ENCODE assay signal across 32 mouse cellular contexts in the genomic region with DNA sequence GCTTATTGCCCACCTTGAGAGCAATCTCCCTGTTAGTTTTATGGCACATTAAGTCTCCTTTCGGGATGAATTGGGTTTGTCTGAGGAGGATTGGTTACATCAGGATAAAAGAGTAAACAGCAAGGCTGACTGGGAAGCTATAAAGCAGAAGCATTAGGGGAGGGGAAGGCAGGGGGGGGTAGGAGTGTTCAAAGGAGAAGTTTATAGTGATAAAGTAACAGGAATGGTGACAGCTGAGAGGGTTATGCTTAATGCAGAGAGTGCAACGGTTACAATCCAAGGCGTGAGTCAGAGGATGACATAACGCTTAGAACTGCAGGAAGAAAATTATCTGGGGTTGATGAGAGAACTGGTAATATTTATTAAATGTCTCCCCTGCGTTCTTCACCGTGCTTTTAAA. TPM values are rescaled to one million over a fixed set of nuclear protein-coding genes. Genes with fewer than 3 reads are reported as not detected.
DNase-seq lines count a peak whose midpoint lies in the region; ATAC-seq and TF ChIP-seq lines count a peak whose summit lies in the region.
"Had no signal": no experiment of that assay in that cellular context is flagged by ENCODE, and none has a peak within 500 bp of the region (broad histone marks: within the 10 kb centered on the region; RNA-seq: fewer than 3 reads in every experiment).

No protein-coding gene starts in this region.

- H3K27me3 ChIP-seq in intestine, embryonic 14.5 days (replicated peaks; ENCODE audit: control insufficient read depth, insufficient read depth, low read length): no peaks in the 10 kb centered on the region
- no peaks in the 10 kb centered on the region for H3K27me3 ChIP-seq in intestine, postnatal 0 days (replicated peaks; ENCODE audit: control insufficient read depth, insufficient read depth, low read length)
- H3K27me3 ChIP-seq in intestine, embryonic 15.5 days (replicated peaks): no peaks in the 10 kb centered on the region
- H3K27me3 ChIP-seq in neural tube, embryonic 15.5 days (replicated peaks): no peaks in the 10 kb centered on the region
- H3K27me3 ChIP-seq: CH12.LX; embryonic facial prominence, embryonic 12.5 days; embryonic facial prominence, embryonic 15.5 days; forebrain, embryonic 12.5 days; hindbrain, embryonic 12.5 days; hindbrain, embryonic 15.5 days; Patski had no signal

- no peak overlapping the region for H3K27ac ChIP-seq in intestine, embryonic 14.5 days (ENCODE audit: low read depth)
- no peak overlapping the region for H3K27ac ChIP-seq in intestine, postnatal 0 days (ENCODE audit: low read depth, low read length)
- H3K27ac ChIP-seq in intestine, embryonic 15.5 days: no peak overlapping the region
- no peak overlapping the region for H3K27ac ChIP-seq in neural tube, embryonic 15.5 days (replicated peaks)
- H3K27ac ChIP-seq: embryonic facial prominence, embryonic 12.5 days; embryonic facial prominence, embryonic 15.5 days; forebrain, embryonic 12.5 days; gastrocnemius, adult 2 months; hindbrain, embryonic 12.5 days; hindbrain, embryonic 15.5 days had no signal

- peak; percentile 93 for ATAC-seq in intestine, embryonic 14.5 days (replicated peaks; ENCODE audit: low FRiP score, low TSS enrichment, low read depth)
- no peak for ATAC-seq in intestine, postnatal 0 days
- ATAC-seq in intestine, embryonic 15.5 days: peak; percentile 96
- ATAC-seq in neural tube, embryonic 15.5 days (ENCODE audit: low FRiP score): peak; percentile 35; the same call in 1 of the 2 replicates
- ATAC-seq: forebrain, embryonic 16.5 days; Patski had no signal

- H3K36me3 ChIP-seq in intestine, embryonic 14.5 days (ENCODE audit: control insufficient read depth, insufficient read depth, low read length): no peaks in the 10 kb centered on the region
- no peaks in the 10 kb centered on the region for H3K36me3 ChIP-seq in intestine, postnatal 0 days (ENCODE audit: control insufficient read depth, insufficient read depth)
- no peaks in the 10 kb centered on the region for H3K36me3 ChIP-seq in intestine, embryonic 15.5 days
- H3K36me3 ChIP-seq in neural tube, embryonic 15.5 days: no peaks in the 10 kb centered on the region
- H3K36me3 ChIP-seq: embryonic facial prominence, embryonic 12.5 days; embryonic facial prominence, embryonic 15.5 days; forebrain, embryonic 12.5 days; G1E; hindbrain, embryonic 12.5 days; hindbrain, embryonic 15.5 days had no signal

- H3K9me3 ChIP-seq in intestine, embryonic 14.5 days (ENCODE audit: control insufficient read depth, low read length): no peaks in the 10 kb centered on the region
- no peaks in the 10 kb centered on the region for H3K9me3 ChIP-seq in intestine, postnatal 0 days (ENCODE audit: control insufficient read depth)
- H3K9me3 ChIP-seq in intestine, embryonic 15.5 days: no peaks in the 10 kb centered on the region
- H3K9me3 ChIP-seq in neural tube, embryonic 15.5 days (replicated peaks): no peaks in the 10 kb centered on the region
- H3K9me3 ChIP-seq: embryonic facial prominence, embryonic 12.5 days; embryonic facial prominence, embryonic 15.5 days; forebrain, embryonic 12.5 days; G1E; hindbrain, embryonic 12.5 days; hindbrain, embryonic 15.5 days had no signal

- no peak for TF ChIP-seq CTCF in intestine, postnatal 0 days (IDR thresholded peaks at IDR 0.05; ENCODE audit: low read depth)

- no peak overlapping the region for H3K4me3 ChIP-seq in intestine, embryonic 14.5 days (ENCODE audit: low read depth, low read length)
- no peak overlapping the region for H3K4me3 ChIP-seq in intestine, postnatal 0 days (ENCODE audit: low read depth, low read length)
- H3K4me3 ChIP-seq in intestine, embryonic 15.5 days (replicated peaks): no peak overlapping the region
- H3K4me3 ChIP-seq in neural tube, embryonic 15.5 days (replicated peaks): no peak overlapping the region
- H3K4me3 ChIP-seq: embryonic facial prominence, embryonic 12.5 days; embryonic facial prominence, embryonic 15.5 days; forebrain, embryonic 12.5 days; gastrocnemius, adult 2 months; hindbrain, embryonic 12.5 days; hindbrain, embryonic 15.5 days had no signal

- no peak overlapping the region for H3K4me2 ChIP-seq in intestine, embryonic 14.5 days (ENCODE audit: low read length)
- H3K4me2 ChIP-seq in intestine, postnatal 0 days (replicated peaks; ENCODE audit: low read depth): no peak overlapping the region
- no peak overlapping the region for H3K4me2 ChIP-seq in intestine, embryonic 15.5 days (replicated peaks)
- H3K4me2 ChIP-seq in neural tube, embryonic 15.5 days: no peak overlapping the region
- H3K4me2 ChIP-seq: embryonic facial prominence, embryonic 12.5 days; embryonic facial prominence, embryonic 15.5 days; forebrain, embryonic 12.5 days; heart, embryonic 11.5 days; hindbrain, embryonic 12.5 days; hindbrain, embryonic 15.5 days had no signal

- no peak for DNase-seq in intestine, embryonic 14.5 days (ENCODE audit: low spot score)
- no peak for DNase-seq in frontal cortex, postnatal 25 days (ENCODE audit: low spot score in 2 of 2)
- no peak for DNase-seq in layer of hippocampus, postnatal 14 days (ENCODE audit: low spot score in 2 of 2)
- DNase-seq: adrenal gland, postnatal 10 days; adrenal gland, postnatal 36 days; B cell, adult 2 months; cerebellum, adult 11 months; cerebellum, adult 2 months; cerebellum, adult 9-11 months; cerebellum, postnatal 25 days; gastrocnemius, adult 2 months; gastrocnemius, postnatal 14 days; heart, adult 11 months had no signal

- 26% methylated on average over 6 of the region's 6 CpGs for WGBS in intestine, embryonic 14.5 days
- WGBS in intestine, postnatal 0 days: 15% methylated on average over 6 of the region's 6 CpGs
- WGBS in intestine, embryonic 15.5 days: 23% methylated on average over 6 of the region's 6 CpGs
- WGBS in neural tube, embryonic 15.5 days: 33% methylated on average over 6 of the region's 6 CpGs

- H3K4me1 ChIP-seq in intestine, embryonic 14.5 days (replicated peaks; ENCODE audit: control insufficient read depth, insufficient read depth, low read length): no peaks in the 10 kb centered on the region
- no peaks in the 10 kb centered on the region for H3K4me1 ChIP-seq in intestine, postnatal 0 days (replicated peaks; ENCODE audit: control insufficient read depth, insufficient read depth, low read length)
- H3K4me1 ChIP-seq in intestine, embryonic 15.5 days (replicated peaks): no peaks in the 10 kb centered on the region
- peaks cover 6% of the 10 kb centered on the region for H3K4me1 ChIP-seq in neural tube, embryonic 15.5 days
- H3K4me1 ChIP-seq: embryonic facial prominence, embryonic 12.5 days; embryonic facial prominence, embryonic 15.5 days; forebrain, embryonic 12.5 days; hindbrain, embryonic 12.5 days; hindbrain, embryonic 15.5 days had no signal

- no peak overlapping the region for H3K9ac ChIP-seq in intestine, embryonic 14.5 days (ENCODE audit: low read length)
- no peak overlapping the region for H3K9ac ChIP-seq in intestine, postnatal 0 days (ENCODE audit: low read depth, low read length)
- no peak overlapping the region for H3K9ac ChIP-seq in intestine, embryonic 15.5 days
- no peak overlapping the region for H3K9ac ChIP-seq in neural tube, embryonic 15.5 days (replicated peaks)
- H3K9ac ChIP-seq: embryonic facial prominence, embryonic 12.5 days; embryonic facial prominence, embryonic 15.5 days; forebrain, embryonic 12.5 days; hindbrain, embryonic 12.5 days; hindbrain, embryonic 15.5 days had no signal

RNA-seq across cellular contexts. Expression of gene Car10, which starts 32.8 kb away (rescaled TPM):
- 0.08 and 0.27 TPM in 2 replicates for polyA plus RNA-seq in intestine, embryonic 14.5 days (2014; fragmentation: Nextera tagmentation; extraction: Ambion mirVana)
- polyA plus RNA-seq in intestine, postnatal 0 days (2015; fragmentation: Nextera tagmentation; extraction: Ambion mirVana): 0.20 and 0.21 TPM in 2 replicates
- 0.14 and 0.16 TPM in 2 replicates for polyA plus RNA-seq in intestine, embryonic 15.5 days (2015; fragmentation: Nextera tagmentation; extraction: Ambion mirVana)
- 64.5 and 69.1 TPM in 2 replicates for polyA plus RNA-seq in neural tube, embryonic 15.5 days (2015; fragmentation: Nextera tagmentation; extraction: Ambion mirVana)
- 10 to 100 TPM; 27.7 to 28.3 TPM for total RNA-seq in layer of hippocampus, postnatal 14 days (2021)
- total RNA-seq: CH12.LX; common myeloid progenitor, adult 5-6 weeks; G1E; gastrocnemius, adult 2 months; heart, adult 8-10 months; heart, postnatal 25 days; hematopoietic stem cell, adult 5-6 weeks had no signal
- polyA plus RNA-seq: G1E; heart, embryonic 14.5 days; heart, postnatal 0 days; Patski had no signal

Comparison
In these comparisons a context has a peak if more than half of its experiments do, and no peak if none do; other contexts are left out.
1. RNA of gene Car10, which starts 32.8 kb away (polyA plus RNA-seq): 64.5 to 69.1 TPM in neural tube, embryonic 15.5 days; 0.08 to 0.27 TPM in intestine, embryonic 14.5 days, 0.20 to 0.21 TPM in intestine, postnatal 0 days and 0.14 to 0.16 TPM in intestine, embryonic 15.5 days; every median in the first group is over 10 times any median in the second.